Mouse (Mus musculus) forebrain, embryonic 10.5 days (tissue): ENCODE results near the gene Tmc3. TPM values are rescaled to one million over a fixed set of nuclear protein-coding genes. Genes with fewer than 3 reads are reported as not detected.

ENCODE experiments used
- DNase-seq: peaks from one replicate; pipeline ENCODE4 v3.0.0-alpha.2; 2017; ENCODE audit warnings: low spot score; ENCODE audit errors: extremely low spot score
- H3K27ac ChIP-seq: fragments of 300-500 bp; sonication (generic); 2 replicates; pipeline ENCODE4 v1.5.1; 2016; ENCODE audit warnings: mild to moderate bottlenecking
- H3K27me3 ChIP-seq: fragments of 300-500 bp; sonication (generic); 2 replicates; pipeline ENCODE4 v1.6.1; 2016; ENCODE audit warnings: mild to moderate bottlenecking; ENCODE audit not compliant: poor library complexity, severe bottlenecking
- H3K36me3 ChIP-seq: fragments of 300-500 bp; sonication (generic); replicated peaks from 2 replicates; pipeline ENCODE4 v1.6.1; 2016; ENCODE audit warnings: mild to moderate bottlenecking, moderate library complexity
- H3K4me1 ChIP-seq: fragments of 300-500 bp; sonication (generic); 2 replicates; pipeline ENCODE4 v1.6.1; 2016
- H3K4me3 ChIP-seq: fragments of 300-500 bp; sonication (generic); 2 replicates; pipeline ENCODE4 v1.5.1; 2016; ENCODE audit warnings: mild to moderate bottlenecking, moderate library complexity
- H3K9me3 ChIP-seq: fragments of 300-500 bp; sonication (generic); 2 replicates; pipeline ENCODE4 v1.6.1; 2016; ENCODE audit warnings: mild to moderate bottlenecking, moderate library complexity
- WGBS: fragments of 180-500 bp; shearing (Covaris S2); methylation state at CpG from one replicate; pipeline ENCODE4 v1.1.7; 2016; 5-methylcytosine and 5-hydroxymethylcytosine counted together
- polyA plus RNA-seq: library from polyadenylated mRNA; unstranded; fragments of >200 nt; fragmentation: Nextera tagmentation; extraction: Ambion mirVana; gene quantifications from 2 replicates; pipeline ENCODE4 v1.2.1, GENCODE M21; 2016

Tmc3 gene
- polyA plus RNA-seq, 1 experiment from 2014 or later: 0.14 TPM

DNA sequence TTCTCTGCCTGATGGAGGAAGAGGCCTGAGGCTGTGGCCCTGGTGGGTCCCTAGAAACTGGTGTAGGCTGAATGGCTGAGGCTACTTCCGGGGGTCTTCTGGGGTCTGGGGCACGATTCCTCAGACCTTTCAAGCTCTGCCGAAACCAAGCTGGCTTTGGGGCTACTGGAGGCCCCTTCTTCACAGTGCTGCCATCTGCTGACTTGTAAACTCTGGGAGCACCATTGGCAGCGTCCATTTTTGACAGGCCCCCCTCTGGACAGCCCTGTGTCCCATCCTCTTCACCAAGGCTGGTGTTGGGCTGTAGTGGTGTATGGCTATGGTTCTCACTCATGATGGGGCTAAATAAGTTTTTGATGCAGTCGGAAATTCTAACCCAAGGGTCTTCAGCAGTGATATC is 67.8 kb downstream of the Tmc3 start:
- whole genome bisulfite sequencing: 82% methylated on average over 5 of the region's 5 CpGs
- H3K4me1 ChIP-seq: no peaks in the 10 kb centered on the region
- no peaks in the 10 kb centered on the region for H3K9me3 ChIP-seq
- H3K27ac ChIP-seq: no peak overlapping the region
- no peaks in the 10 kb centered on the region for H3K27me3 ChIP-seq
- no peaks in the 10 kb centered on the region for H3K36me3 ChIP-seq
- no peak for DNase-seq
- no peak overlapping the region for H3K4me3 ChIP-seq

DNA sequence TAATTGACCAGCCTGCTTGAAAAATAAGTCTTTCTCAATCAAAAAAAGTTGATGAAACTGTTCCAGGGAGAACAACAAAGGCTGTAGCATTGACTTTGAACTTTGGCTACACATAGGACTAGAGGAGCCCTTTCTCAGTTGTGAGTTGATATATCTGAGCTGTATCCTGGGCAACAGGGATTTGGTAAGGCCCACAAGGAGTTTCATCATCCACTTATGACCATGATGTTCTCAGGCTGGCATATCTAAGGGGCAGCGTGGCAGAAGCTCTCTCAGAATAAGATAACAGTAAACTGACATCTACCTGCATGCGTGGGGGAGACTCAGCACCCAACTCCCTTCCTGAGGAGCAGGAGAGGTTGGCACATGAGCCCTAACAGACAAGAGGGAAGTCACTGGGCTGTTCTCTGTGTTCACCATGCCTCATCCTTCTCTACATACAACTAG is 68.9 kb downstream of the Tmc3 start:
- DNase-seq: no peak
- Histone ChIP-seq H3K36me3 (no peaks in the 10 kb centered on the region), H3K27me3 (no peaks in the 10 kb centered on the region), H3K27ac (no peak overlapping the region), H3K9me3 (no peaks in the 10 kb centered on the region), H3K4me1 (no peaks in the 10 kb centered on the region), H3K4me3 (no peak overlapping the region)
- WGBS: 88% methylated on average over 2 of the region's 2 CpGs

DNA sequence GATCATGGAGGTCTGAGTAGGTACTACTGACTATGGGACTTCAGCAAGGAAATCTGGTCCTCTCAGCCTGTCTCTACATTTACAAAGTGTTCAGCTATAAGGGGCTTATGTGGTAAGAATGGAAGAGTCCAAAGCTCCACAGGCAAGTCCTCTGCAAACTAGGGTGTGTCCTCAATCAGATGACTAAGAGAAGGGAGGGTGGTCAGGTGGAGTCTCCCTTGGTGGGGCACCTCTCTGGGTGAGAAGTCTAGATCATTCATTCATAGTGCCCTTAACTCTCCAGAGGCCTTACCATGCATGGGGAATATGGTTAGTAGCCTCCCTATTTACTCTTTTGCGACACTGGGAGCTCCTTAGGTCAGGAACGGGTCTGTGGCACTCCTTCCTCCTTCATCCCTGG is 69.5 kb downstream of the Tmc3 start:
- no peak for DNase-seq
- Histone ChIP-seq H3K36me3 (no peaks in the 10 kb centered on the region), H3K4me3 (no peak overlapping the region), H3K27me3 (no peaks in the 10 kb centered on the region), H3K27ac (no peak overlapping the region), H3K4me1 (no peaks in the 10 kb centered on the region), H3K9me3 (no peaks in the 10 kb centered on the region)
- 84% methylated on average over 2 of the region's 2 CpGs for WGBS

DNA sequence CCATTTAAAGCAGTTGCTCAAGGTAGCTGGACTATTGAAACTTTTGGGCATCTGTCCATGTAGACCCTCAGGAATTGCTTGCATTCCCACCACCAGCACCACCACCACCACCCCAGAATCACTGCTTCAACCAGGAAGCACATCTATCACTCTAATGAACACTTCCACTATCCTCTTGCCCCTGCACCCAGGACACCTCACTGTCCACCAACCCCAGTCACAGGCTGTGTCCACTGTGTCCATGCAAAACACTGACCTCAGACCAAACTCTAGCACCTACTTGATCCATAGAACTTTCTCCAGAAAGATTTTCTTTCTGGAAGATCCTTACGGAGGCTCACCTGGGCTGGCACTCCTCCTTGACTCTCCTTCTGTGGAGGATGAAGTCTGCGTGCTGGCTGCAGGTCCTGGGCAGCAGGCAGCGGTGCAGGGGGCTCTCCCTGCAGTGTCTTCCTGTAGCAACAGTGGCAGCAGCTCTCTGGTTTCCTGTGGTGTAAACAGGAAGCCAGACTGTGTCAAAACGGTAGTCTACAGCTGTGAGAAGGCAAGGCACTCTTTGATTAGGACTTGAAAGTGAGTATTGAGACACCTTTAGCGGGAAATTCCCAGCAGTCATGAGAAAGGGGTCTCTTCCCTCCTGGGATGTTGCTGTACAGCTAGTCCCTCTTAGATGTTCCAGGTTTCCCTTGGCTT is 70.4 kb downstream of the Tmc3 start:
- Histone ChIP-seq H3K27me3 (no peaks in the 10 kb centered on the region), H3K4me3 (no peak overlapping the region), H3K4me1 (no peaks in the 10 kb centered on the region), H3K27ac (no peak overlapping the region), H3K9me3 (no peaks in the 10 kb centered on the region), H3K36me3 (no peaks in the 10 kb centered on the region)
- no peak for DNase-seq
- WGBS: 75% methylated on average over 5 of the region's 5 CpGs

DNA sequence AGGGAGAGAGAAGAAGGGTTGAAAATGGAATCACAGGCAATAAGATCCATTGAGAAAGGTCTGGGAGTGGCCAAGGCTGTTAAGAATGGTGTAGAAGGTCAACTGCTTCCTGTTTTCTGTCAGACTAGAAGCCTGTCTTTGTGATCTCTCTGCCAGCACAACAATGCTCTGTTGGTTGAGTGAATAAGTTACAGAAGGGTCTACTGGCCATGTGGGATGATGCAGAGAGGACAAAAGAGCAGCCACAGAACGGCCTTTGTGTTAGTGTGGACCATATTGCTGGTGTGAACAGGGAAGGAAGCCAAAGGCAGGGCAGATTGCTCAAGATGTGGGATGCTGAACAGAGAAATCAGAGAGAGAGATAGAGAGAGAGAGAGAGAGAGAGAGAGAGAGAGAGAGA is 74.0 kb downstream of the Tmc3 start:
- H3K9me3 ChIP-seq: no peaks in the 10 kb centered on the region
- 79% methylated on average over 1 of the region's 1 CpGs for WGBS
- no peak for DNase-seq
- H3K27me3 ChIP-seq: no peaks in the 10 kb centered on the region
- no peaks in the 10 kb centered on the region for H3K36me3 ChIP-seq
- no peak overlapping the region for H3K4me3 ChIP-seq
- H3K27ac ChIP-seq: no peak overlapping the region
- no peaks in the 10 kb centered on the region for H3K4me1 ChIP-seq

DNA sequence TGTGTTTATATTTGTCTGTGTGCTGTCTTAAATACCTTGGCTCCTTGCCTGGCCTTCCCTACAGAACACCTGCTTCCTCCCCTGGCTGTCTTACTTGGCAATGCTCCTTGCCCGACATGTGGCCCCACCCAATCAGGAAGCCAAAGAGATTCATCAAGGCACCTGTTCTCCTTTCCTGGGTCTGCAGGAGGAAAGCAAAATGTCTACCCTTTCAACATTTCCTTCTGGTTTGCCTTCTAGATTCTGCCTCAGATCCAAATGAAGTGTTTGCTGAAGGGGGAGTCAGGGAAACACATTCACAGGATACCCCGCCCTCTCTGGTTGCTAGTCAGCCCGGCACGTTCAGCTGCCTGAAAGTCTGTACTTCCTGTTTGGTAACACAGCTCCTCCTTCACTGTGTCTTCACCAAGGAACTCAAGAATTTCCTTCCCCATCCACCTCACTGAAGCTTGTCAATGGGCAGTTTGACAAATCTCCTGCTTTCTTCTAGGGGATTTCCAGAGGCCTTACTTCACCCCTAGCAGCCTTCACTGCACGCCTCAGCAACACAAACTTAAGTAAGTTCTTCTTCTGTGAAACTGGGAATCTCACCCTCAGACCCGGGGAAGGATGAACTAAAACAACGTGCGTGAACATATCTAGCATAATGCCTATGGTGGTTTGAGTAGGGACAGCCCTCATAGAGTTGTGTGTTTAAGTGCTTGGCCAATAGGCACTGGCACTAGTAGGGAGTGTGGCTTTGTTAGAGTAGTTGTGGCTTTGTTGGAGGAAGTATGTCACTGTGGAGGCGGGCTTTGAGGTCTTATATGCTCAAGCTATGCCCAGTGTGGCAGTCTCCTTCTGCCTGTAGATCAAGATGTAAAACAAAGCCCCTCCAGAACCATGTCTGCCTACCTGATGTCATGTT is 74.7 kb downstream of the Tmc3 start:
- DNase-seq: no peak
- Histone ChIP-seq H3K27me3 (no peaks in the 10 kb centered on the region), H3K36me3 (no peaks in the 10 kb centered on the region), H3K4me3 (no peak overlapping the region), H3K27ac (no peak overlapping the region), H3K9me3 (no peaks in the 10 kb centered on the region), H3K4me1 (no peaks in the 10 kb centered on the region)
- WGBS: 88% methylated on average over 9 of the region's 9 CpGs

DNA sequence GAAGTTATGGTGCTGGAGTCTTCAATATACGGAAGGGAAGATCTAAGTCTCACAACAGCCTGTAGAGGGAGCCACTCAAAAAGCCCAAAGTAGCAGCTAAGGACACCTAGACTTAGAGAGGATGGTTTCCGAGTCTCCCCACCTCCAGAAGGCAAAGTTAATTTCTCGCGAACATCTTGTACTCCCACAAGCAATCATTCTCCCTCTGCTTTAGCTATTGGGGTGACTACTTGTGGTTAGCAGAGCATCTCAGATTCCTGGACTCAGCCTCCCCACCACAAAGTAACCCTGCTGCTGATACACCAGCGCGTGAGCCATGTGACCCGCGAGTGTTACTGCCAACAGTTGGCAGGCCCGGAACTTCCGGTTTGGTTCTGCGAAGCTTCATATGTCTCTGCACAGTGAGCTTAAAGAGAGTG is 75.6 kb downstream of the Tmc3 start:
- Histone ChIP-seq H3K27me3 (no peaks in the 10 kb centered on the region), H3K36me3 (no peaks in the 10 kb centered on the region), H3K27ac (no peak overlapping the region), H3K4me3 (no peak overlapping the region), H3K4me1 (no peaks in the 10 kb centered on the region), H3K9me3 (no peaks in the 10 kb centered on the region)
- DNase-seq: no peak
- 94% methylated on average over 11 of the region's 11 CpGs for WGBS

DNA sequence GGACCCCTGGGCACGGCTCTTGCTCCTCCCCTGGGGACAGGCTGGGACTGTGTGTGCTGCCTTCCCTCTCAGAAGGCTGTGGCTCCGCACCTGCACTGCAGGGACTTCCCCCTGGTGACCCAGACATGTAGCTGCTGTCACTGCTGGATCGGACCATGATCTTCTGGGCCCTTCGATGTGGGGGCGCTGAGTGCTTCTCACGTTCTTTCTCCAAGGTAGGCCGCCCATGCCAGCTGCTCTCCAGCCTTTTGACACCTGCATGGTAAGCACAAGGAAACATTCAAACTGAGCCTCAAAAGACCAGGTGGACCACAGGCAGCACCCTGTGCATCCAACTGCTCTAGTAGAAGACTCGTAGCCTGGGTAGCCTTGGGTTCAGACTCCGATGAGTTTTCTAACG is 76.3 kb downstream of the Tmc3 start:
- 93% methylated on average over 10 of the region's 10 CpGs for WGBS

DNA sequence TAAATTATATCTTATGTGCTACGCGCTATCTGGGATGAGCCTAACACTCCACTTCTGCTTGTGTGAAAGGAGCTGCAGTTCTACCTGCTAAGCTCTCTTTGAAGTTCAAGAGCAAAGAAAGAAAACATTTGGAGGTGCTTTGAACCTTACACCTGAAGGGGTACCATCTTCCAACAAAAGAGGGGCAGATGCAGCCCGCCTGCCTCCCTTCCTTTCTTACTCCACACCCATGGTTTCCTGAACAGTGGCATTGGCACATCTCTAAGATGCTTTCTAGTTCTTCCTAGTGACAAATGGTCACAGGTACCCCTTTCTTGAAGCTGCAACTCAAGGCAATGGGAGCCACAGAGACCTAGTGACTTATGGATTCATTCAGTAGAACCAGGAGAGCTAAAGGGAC is 77.0 kb downstream of the Tmc3 start:
- no peak for DNase-seq
- 91% methylated on average over 3 of the region's 3 CpGs for WGBS

More for the DNA sequence above, 76.3 kb downstream of the Tmc3 start:
- no peaks in the 10 kb centered on the region for H3K9me3 ChIP-seq
- H3K27me3 ChIP-seq: no peaks in the 10 kb centered on the region
- no peak overlapping the region for H3K27ac ChIP-seq
- no peaks in the 10 kb centered on the region for H3K4me1 ChIP-seq
- no peaks in the 10 kb centered on the region for H3K36me3 ChIP-seq
- no peak overlapping the region for H3K4me3 ChIP-seq
- DNase-seq: no peak

DNA sequence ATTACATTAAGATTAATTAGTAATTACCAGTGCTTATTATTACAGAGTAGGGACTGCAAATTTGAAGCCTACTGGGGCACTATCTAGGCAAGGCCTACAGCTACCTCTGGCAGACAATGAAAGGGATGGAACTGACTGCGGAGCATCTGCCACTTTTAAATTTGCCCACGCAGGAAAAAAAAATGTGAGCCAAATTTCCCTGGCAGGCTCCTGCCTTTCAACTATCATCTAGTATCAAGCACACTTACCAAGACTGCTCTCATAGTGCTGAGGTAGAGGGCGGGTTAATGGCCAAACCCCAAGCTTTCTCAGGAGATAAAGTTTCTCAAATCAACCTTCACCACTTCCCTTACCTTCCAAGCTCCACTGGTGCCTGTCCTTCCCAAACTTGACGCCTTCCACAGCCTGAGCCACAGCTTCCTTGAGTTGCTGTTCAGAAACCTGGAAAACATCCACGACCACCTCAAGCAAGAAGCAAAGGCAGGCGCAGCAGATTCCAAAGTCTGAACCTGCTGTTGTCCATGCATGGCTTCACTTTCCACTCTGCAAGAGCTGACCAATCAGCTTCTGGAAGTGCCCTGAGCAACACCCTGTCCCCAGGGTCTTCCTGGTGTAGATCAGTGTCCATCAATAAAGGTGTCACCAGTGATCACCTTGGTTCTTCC is 78.1 kb downstream of the Tmc3 start:
- H3K27me3 ChIP-seq: no peaks in the 10 kb centered on the region
- DNase-seq: no peak
- H3K36me3 ChIP-seq: no peaks in the 10 kb centered on the region
- H3K9me3 ChIP-seq: no peaks in the 10 kb centered on the region
- H3K4me1 ChIP-seq: no peaks in the 10 kb centered on the region
- H3K4me3 ChIP-seq: no peak overlapping the region
- WGBS: 88% methylated on average over 6 of the region's 6 CpGs
- H3K27ac ChIP-seq: no peak overlapping the region

More for the DNA sequence above, 77.0 kb downstream of the Tmc3 start:
- no peaks in the 10 kb centered on the region for H3K36me3 ChIP-seq
- no peak overlapping the region for H3K4me3 ChIP-seq
- H3K4me1 ChIP-seq: no peaks in the 10 kb centered on the region
- no peaks in the 10 kb centered on the region for H3K27me3 ChIP-seq
- H3K27ac ChIP-seq: no peak overlapping the region
- no peaks in the 10 kb centered on the region for H3K9me3 ChIP-seq

DNA sequence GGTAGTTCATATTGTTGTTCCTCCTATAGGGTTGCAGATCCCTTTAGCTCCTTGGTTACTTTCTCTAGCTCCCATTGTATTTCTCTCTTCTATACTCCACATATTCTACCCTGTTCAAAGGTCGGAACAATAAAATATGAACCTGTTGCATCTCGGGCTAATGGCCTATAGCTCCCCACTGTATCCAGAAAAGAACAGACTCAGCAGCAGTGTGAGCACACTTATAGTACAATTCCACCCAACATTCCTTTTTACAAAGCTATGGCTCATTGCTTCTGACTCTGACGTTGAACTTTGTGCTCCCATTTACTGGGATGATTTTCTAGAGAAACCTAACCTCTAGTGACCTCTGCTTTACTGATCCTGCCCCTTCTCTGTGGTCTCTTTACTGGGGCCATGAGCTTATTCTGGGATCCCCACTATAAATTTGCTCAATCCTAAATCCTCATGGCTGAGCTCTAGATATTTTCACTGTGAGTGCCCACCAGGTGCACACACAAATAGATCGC is 81.4 kb downstream of the Tmc3 start:
- H3K4me3 ChIP-seq: no peak overlapping the region
- no peaks in the 10 kb centered on the region for H3K9me3 ChIP-seq
- no peaks in the 10 kb centered on the region for H3K4me1 ChIP-seq
- H3K27me3 ChIP-seq: no peaks in the 10 kb centered on the region
- no peak for DNase-seq
- no peaks in the 10 kb centered on the region for H3K36me3 ChIP-seq
- H3K27ac ChIP-seq: no peak overlapping the region
- 95% methylated on average over 4 of the region's 4 CpGs for WGBS

DNA sequence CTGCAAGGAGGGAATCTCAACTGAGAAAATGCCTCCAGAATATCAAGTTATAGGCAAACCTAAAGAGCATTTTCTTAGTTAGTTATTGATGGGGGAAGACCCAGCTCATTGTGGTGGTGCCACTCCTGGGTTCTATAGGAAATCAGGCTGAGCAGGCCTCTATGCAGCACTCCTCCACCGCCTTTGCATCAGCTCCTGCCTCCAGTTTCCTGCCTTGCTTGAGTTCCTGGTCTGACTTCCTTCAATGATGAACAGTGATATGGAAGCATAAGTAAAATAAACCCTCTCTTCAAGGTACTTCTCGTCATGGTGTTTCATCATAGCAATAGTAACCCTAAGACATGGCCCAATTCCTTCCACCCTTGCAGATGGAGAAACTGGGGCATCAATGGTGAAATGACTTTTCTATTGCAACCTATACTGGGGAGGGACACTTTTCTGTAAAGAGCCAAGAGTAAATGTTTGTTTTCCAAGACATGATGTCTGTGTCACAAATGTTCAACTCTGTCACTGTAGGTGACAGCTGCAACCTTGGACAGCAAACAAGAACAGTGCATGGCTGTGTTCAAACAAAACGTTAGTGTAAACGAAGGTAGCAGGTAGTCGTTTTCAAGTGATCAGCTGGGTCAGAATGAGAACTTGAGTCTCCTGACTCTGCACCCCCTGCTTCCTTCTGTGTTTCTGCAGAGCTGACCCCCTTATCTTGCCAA is 83.4 kb downstream of the Tmc3 start:
- no peaks in the 10 kb centered on the region for H3K4me1 ChIP-seq
- H3K4me3 ChIP-seq: no peak overlapping the region
- no peaks in the 10 kb centered on the region for H3K9me3 ChIP-seq
- H3K27me3 ChIP-seq: no peaks in the 10 kb centered on the region
- no peak overlapping the region for H3K27ac ChIP-seq
- no peak for DNase-seq
- 87% methylated on average over 5 of the region's 5 CpGs for WGBS
- H3K36me3 ChIP-seq: no peaks in the 10 kb centered on the region
